ENCODE assay signal across 14 mouse cellular contexts in the genomic region with DNA sequence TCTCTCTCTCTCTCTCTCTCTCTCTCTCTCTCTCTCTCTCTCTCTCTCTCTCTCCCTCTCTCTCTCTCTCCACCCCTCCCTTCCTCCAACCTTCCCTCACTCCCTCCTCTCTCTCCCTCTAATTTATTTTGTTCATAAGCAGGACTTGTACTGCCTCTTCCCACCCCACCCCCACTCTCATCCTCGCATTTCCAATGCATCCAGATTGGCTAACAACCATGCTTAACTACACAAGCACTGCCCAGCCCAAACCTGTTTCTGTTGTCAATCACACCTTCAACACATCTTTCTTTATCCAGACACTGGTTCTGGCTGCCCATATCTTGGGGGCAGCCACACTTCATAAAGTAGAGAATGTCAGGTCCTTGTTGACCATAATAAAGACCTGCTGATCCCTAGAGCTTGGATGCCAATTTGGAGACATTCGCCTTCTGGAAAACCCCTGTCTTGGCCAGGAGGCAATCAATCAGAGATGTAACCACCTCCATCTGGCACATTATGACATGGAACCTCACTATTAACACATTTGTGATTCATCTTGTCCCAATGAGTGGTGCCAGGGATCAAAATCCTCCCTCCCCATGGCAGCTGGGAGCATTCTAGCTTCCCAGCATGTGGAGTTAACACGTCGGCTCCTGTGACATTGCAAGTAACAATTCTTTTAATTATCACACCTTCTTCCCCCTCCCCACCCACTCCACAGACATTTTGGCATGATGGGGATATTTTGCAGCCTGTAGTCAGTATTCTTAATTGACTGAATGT.
DNase-seq lines count a peak whose midpoint lies in the region; ATAC-seq and TF ChIP-seq lines count a peak whose summit lies in the region.
"Had no signal": no experiment of that assay in that cellular context is flagged by ENCODE, and none has a peak within 500 bp of the region (broad histone marks: within the 10 kb centered on the region; RNA-seq: fewer than 3 reads in every experiment).

No protein-coding gene starts in this region.

- no peak for ATAC-seq in cerebellum, adult (ENCODE audit: insufficient number of reproducible peaks, low FRiP score, low TSS enrichment)
- ATAC-seq in hindbrain, embryonic 16.5 days: peak; percentile 78
- peak; percentile 60; the same call in 1 of the 2 replicates for ATAC-seq in midbrain, embryonic 16.5 days
- ATAC-seq in kidney, embryonic 16.5 days (ENCODE audit: low FRiP score, low TSS enrichment): no peak
- no peak for ATAC-seq in erythroid progenitor cell, adult 5-6 weeks (replicated peaks; ENCODE audit: low FRiP score, poor library complexity, severe bottlenecking)
- ATAC-seq: liver, embryonic 12.5 days had no signal

- TF ChIP-seq POLR2A in cerebellum, adult 2 months (IDR thresholded peaks at IDR 0.05; ENCODE audit: borderline replicate concordance, insufficient read depth, low read length): no peak

- H3K36me3 ChIP-seq in forebrain, embryonic 10.5 days (replicated peaks): no peaks in the 10 kb centered on the region
- H3K36me3 ChIP-seq in hindbrain, embryonic 16.5 days (ENCODE audit: control insufficient read depth, insufficient read depth, low read length): no peaks in the 10 kb centered on the region
- no peaks in the 10 kb centered on the region for H3K36me3 ChIP-seq in midbrain, embryonic 16.5 days (ENCODE audit: control insufficient read depth, insufficient read depth, low read length)
- no peaks in the 10 kb centered on the region for H3K36me3 ChIP-seq in kidney, embryonic 16.5 days (ENCODE audit: insufficient read depth, low read length)
- H3K36me3 ChIP-seq: G1E; liver, embryonic 12.5 days had no signal

- H3K27ac ChIP-seq in cerebellum, adult 2 months (ENCODE audit: insufficient read depth, low read length): no peak overlapping the region
- H3K27ac ChIP-seq in forebrain, embryonic 10.5 days: peak overlapping the region; percentile 63; the same call in 1 of the 2 replicates
- H3K27ac ChIP-seq in hindbrain, embryonic 16.5 days (ENCODE audit: low read depth, low read length): peak overlapping the region; percentile 10
- no peak overlapping the region for H3K27ac ChIP-seq in midbrain, embryonic 16.5 days (ENCODE audit: low read length)
- no peak overlapping the region for H3K27ac ChIP-seq in kidney, embryonic 16.5 days (ENCODE audit: low read length)
- H3K27ac ChIP-seq: liver, embryonic 12.5 days; macrophage had no signal

- H3K9ac ChIP-seq in hindbrain, embryonic 16.5 days (ENCODE audit: low read depth, low read length): no peak overlapping the region
- H3K9ac ChIP-seq in midbrain, embryonic 16.5 days (ENCODE audit: low read depth, low read length): no peak overlapping the region
- no peak overlapping the region for H3K9ac ChIP-seq in kidney, embryonic 16.5 days (replicated peaks; ENCODE audit: low read length)
- H3K9ac ChIP-seq: liver, embryonic 12.5 days had no signal

- peak; percentile 16 to 37 for DNase-seq in cerebellum, adult 2 months
- no peak for DNase-seq in forebrain, embryonic 10.5 days (ENCODE audit: extremely low spot score, low spot score)
- no peak for DNase-seq in right cerebral cortex, postnatal 14 days
- DNase-seq: heart, postnatal 4 days; kidney, postnatal 4 days; thymus, postnatal 14 days had no signal

- no peak overlapping the region for H3K4me2 ChIP-seq in hindbrain, embryonic 16.5 days (ENCODE audit: low read length)
- H3K4me2 ChIP-seq in midbrain, embryonic 16.5 days (ENCODE audit: low read length): no peak overlapping the region
- H3K4me2 ChIP-seq in kidney, embryonic 16.5 days (replicated peaks; ENCODE audit: low read depth, low read length): no peak overlapping the region
- H3K4me2 ChIP-seq: liver, embryonic 12.5 days had no signal

- 28% methylated on average over 4 of the region's 4 CpGs for WGBS in cerebellum, adult 2 months
- WGBS in forebrain, embryonic 10.5 days: 87% methylated on average over 4 of the region's 4 CpGs
- WGBS in hindbrain, embryonic 16.5 days: 33% methylated on average over 4 of the region's 4 CpGs
- WGBS in midbrain, embryonic 16.5 days: 43% methylated on average over 4 of the region's 4 CpGs
- WGBS in kidney, embryonic 16.5 days: 78% methylated on average over 4 of the region's 4 CpGs

- no peaks in the 10 kb centered on the region for H3K27me3 ChIP-seq in cerebellum, adult 2 months (ENCODE audit: control insufficient read depth, insufficient read depth, low read length)
- no peaks in the 10 kb centered on the region for H3K27me3 ChIP-seq in forebrain, embryonic 10.5 days (ENCODE audit: poor library complexity, severe bottlenecking)
- no peaks in the 10 kb centered on the region for H3K27me3 ChIP-seq in hindbrain, embryonic 16.5 days (replicated peaks; ENCODE audit: control insufficient read depth, insufficient read depth, low read length)
- H3K27me3 ChIP-seq in midbrain, embryonic 16.5 days (ENCODE audit: control insufficient read depth, insufficient read depth, low read depth, low read length): no peaks in the 10 kb centered on the region
- no peaks in the 10 kb centered on the region for H3K27me3 ChIP-seq in kidney, embryonic 16.5 days (ENCODE audit: insufficient read depth, low read length)
- H3K27me3 ChIP-seq: liver, embryonic 12.5 days had no signal

- 0 out of 2 replicates have a peak, but pooled peaks cover 2% of the 10 kb centered on the region for H3K4me1 ChIP-seq in cerebellum, adult 2 months (ENCODE audit: control insufficient read depth, insufficient read depth, low read length)
- peaks cover 9% of the 10 kb centered on the region for H3K4me1 ChIP-seq in forebrain, embryonic 10.5 days
- no peaks in the 10 kb centered on the region; the same call in 1 of the 2 replicates for H3K4me1 ChIP-seq in hindbrain, embryonic 16.5 days (ENCODE audit: control insufficient read depth, insufficient read depth, low read depth, low read length)
- H3K4me1 ChIP-seq in midbrain, embryonic 16.5 days (ENCODE audit: control insufficient read depth, insufficient read depth, low read length): peaks cover 6% of the 10 kb centered on the region
- no peaks in the 10 kb centered on the region for H3K4me1 ChIP-seq in kidney, embryonic 16.5 days (ENCODE audit: insufficient read depth, low read length)
- H3K4me1 ChIP-seq: liver, embryonic 12.5 days had no signal

- H3K4me3 ChIP-seq in cerebellum, adult 2 months (replicated peaks; ENCODE audit: insufficient read depth, low read depth, low read length): no peak overlapping the region
- H3K4me3 ChIP-seq in forebrain, embryonic 10.5 days: no peak overlapping the region
- no peak overlapping the region for H3K4me3 ChIP-seq in hindbrain, embryonic 16.5 days (ENCODE audit: low read length)
- no peak overlapping the region for H3K4me3 ChIP-seq in midbrain, embryonic 16.5 days (ENCODE audit: low read depth, low read length)
- H3K4me3 ChIP-seq in kidney, embryonic 16.5 days (ENCODE audit: low read length): no peak overlapping the region
- H3K4me3 ChIP-seq: liver, embryonic 12.5 days had no signal

- H3K9me3 ChIP-seq in forebrain, embryonic 10.5 days: no peaks in the 10 kb centered on the region
- no peaks in the 10 kb centered on the region for H3K9me3 ChIP-seq in hindbrain, embryonic 16.5 days (ENCODE audit: control insufficient read depth, low read length)
- no peaks in the 10 kb centered on the region for H3K9me3 ChIP-seq in midbrain, embryonic 16.5 days (replicated peaks; ENCODE audit: control insufficient read depth, low read length, poor library complexity, severe bottlenecking)
- H3K9me3 ChIP-seq in kidney, embryonic 16.5 days (ENCODE audit: low read length): no peaks in the 10 kb centered on the region
- H3K9me3 ChIP-seq: G1E; liver, embryonic 12.5 days had no signal

- TF ChIP-seq CTCF in cerebellum, adult 2 months (IDR thresholded peaks at IDR 0.05; ENCODE audit: borderline replicate concordance, insufficient read depth, low read depth, low read length): no peak

Comparison
In these comparisons a context has a peak if more than half of its experiments do, and no peak if none do; other contexts are left out.
1. DNase-seq: peak in cerebellum, adult 2 months (2 of 2); none in forebrain, embryonic 10.5 days (single experiment) and right cerebral cortex, postnatal 14 days (single experiment).
2. H3K27ac ChIP-seq: peak in forebrain, embryonic 10.5 days (single experiment) and hindbrain, embryonic 16.5 days (single experiment); none in cerebellum, adult 2 months (single experiment), midbrain, embryonic 16.5 days (single experiment) and kidney, embryonic 16.5 days (single experiment).
3. ATAC-seq: peak in hindbrain, embryonic 16.5 days (single experiment) and midbrain, embryonic 16.5 days (single experiment); none in cerebellum, adult (single experiment), kidney, embryonic 16.5 days (single experiment) and erythroid progenitor cell, adult 5-6 weeks (single experiment).